Mouse (Mus musculus) kidney, adult 2 months (tissue): ENCODE data around the gene Pgm1. TPM values are rescaled to one million over a fixed set of nuclear protein-coding genes. Genes with fewer than 3 reads are reported as not detected.

ENCODE experiments used
- DNase-seq: peaks from one replicate; pipeline ENCODE4 v3.0.0; 2021
- H3K27ac ChIP-seq: fragments of 200-500 bp; 2 replicates; pipeline ENCODE4 v1.5.1; 2012; ENCODE audit warnings: low read depth, low read length, control low read depth, inconsistent platforms; ENCODE audit not compliant: insufficient read depth
- H3K27me3 ChIP-seq: fragments of 200-500 bp; replicated peaks from 2 replicates; pipeline ENCODE4 v1.6.1; 2012; ENCODE audit warnings: mild to moderate bottlenecking, moderate library complexity, low read length, inconsistent platforms; ENCODE audit not compliant: control insufficient read depth, insufficient read depth
- H3K36me3 ChIP-seq: fragments of 200-500 bp; 2 replicates; pipeline ENCODE4 v1.6.1; 2012; ENCODE audit warnings: mild to moderate bottlenecking, moderate library complexity, low read length, inconsistent platforms; ENCODE audit not compliant: control insufficient read depth, insufficient read depth
- H3K4me1 ChIP-seq: fragments of 200-500 bp; 2 replicates; pipeline ENCODE4 v1.6.1; 2011; ENCODE audit warnings: low read length; ENCODE audit not compliant: control insufficient read depth, insufficient read depth
- H3K4me3 ChIP-seq: fragments of 200-500 bp; 2 replicates; pipeline ENCODE4 v1.5.1; 2011; ENCODE audit warnings: mild to moderate bottlenecking, low read depth, low read length, control low read depth; ENCODE audit not compliant: insufficient read depth
- CTCF ChIP-seq: fragments of 200-500 bp; conservative IDR thresholded peaks from 2 replicates; pipeline ENCODE4 v1.5.1; 2011; ENCODE audit warnings: low read depth, mild to moderate bottlenecking, control low read depth, low read length, moderate library complexity, mixed read lengths; ENCODE audit not compliant: insufficient read depth, insufficient read length
- POLR2A ChIP-seq: fragments of 200-500 bp; IDR thresholded peaks from one replicate; pipeline ENCODE4 v1.6.1; 2011; ENCODE audit warnings: low read depth, low read length, control low read depth
- WGBS: fragments of 180-500 bp; shearing (Covaris S2); methylation state at CpG from one replicate; pipeline ENCODE4 v1.1.7; 2018; 5-methylcytosine and 5-hydroxymethylcytosine counted together
- polyA plus RNA-seq: library from polyadenylated mRNA; depleted of rRNA; stranded (reverse); fragments of >200 nt; gene quantifications from 2 replicates; pipeline ENCODE4 v1.2.3, GENCODE M21; 2012

Gene Pgm1
- polyA plus RNA-seq, 1 experiment, result 84.2 TPM

GRCm38 (mm10) chr4:99985631-99986030, 56.4 kb downstream of the Pgm1 start:
- Histone ChIP-seq H3K27me3 (no peaks in the 10 kb centered on the region), H3K4me1 (peaks cover 6% of the 10 kb centered on the region; the same call in 1 of the 2 replicates), H3K27ac (no peak overlapping the region), H3K4me3 (no peak overlapping the region), H3K36me3 (peaks cover 4% of the 10 kb centered on the region)
- TF ChIP-seq POLR2A, result no peak
- TF ChIP-seq CTCF, result no peak
- no peak for DNase-seq
- 63% methylated on average over 12 of the region's 12 CpGs for WGBS

GRCm38 (mm10) chr4:99986609-99987008, 57.4 kb downstream of the Pgm1 start:
- no peak overlapping the region for H3K4me3 ChIP-seq
- 83% methylated on average over 10 of the region's 10 CpGs for WGBS

GRCm38 (mm10) chr4:99988771-99989170, 59.6 kb downstream of the Pgm1 start:
- DNase-seq, result no peak
- Histone ChIP-seq H3K4me1 (peaks cover 6% of the 10 kb centered on the region; the same call in 1 of the 2 replicates), H3K27me3 (no peaks in the 10 kb centered on the region), H3K27ac (no peak overlapping the region), H3K4me3 (no peak overlapping the region), H3K36me3 (peaks cover 2% of the 10 kb centered on the region)
- TF ChIP-seq CTCF (no peak), POLR2A (no peak)
- WGBS, result 75% methylated on average over 7 of the region's 7 CpGs

More at GRCm38 (mm10) chr4:99986609-99987008, 57.4 kb downstream of the Pgm1 start:
- Histone ChIP-seq H3K4me1 (peaks cover 6% of the 10 kb centered on the region; the same call in 1 of the 2 replicates), H3K36me3 (peaks cover 4% of the 10 kb centered on the region), H3K27ac (no peak overlapping the region), H3K27me3 (no peaks in the 10 kb centered on the region)
- TF ChIP-seq CTCF (no peak), POLR2A (no peak)
- DNase-seq, result no peak

- Histone ChIP-seq H3K36me3 (no peaks in the 10 kb centered on the region), H3K27me3 (no peaks in the 10 kb centered on the region), H3K27ac (no peak overlapping the region), H3K4me1 (peaks cover 14% of the 10 kb centered on the region; the same call in 1 of the 2 replicates), H3K4me3 (no peak overlapping the region)
- no peak for TF ChIP-seq POLR2A
- 40% methylated on average over 5 of the region's 5 CpGs for WGBS
- peak; percentile 35 for DNase-seq
Measured at GRCm38 (mm10) chr4:100000971-100001370, 71.8 kb downstream of the Pgm1 start.

GRCm38 (mm10) chr4:100001806-100002205, 72.6 kb downstream of the Pgm1 start:
- H3K4me1 ChIP-seq, result peaks cover 14% of the 10 kb centered on the region; the same call in 1 of the 2 replicates
- no peaks in the 10 kb centered on the region for H3K27me3 ChIP-seq
- H3K27ac ChIP-seq, result no peak overlapping the region
- DNase-seq, result no peak
- no peaks in the 10 kb centered on the region for H3K36me3 ChIP-seq
- no peak for TF ChIP-seq POLR2A
- no peak overlapping the region for H3K4me3 ChIP-seq
- WGBS, result 30% methylated on average over 7 of the region's 7 CpGs

- WGBS, result 71% methylated on average over 7 of the region's 7 CpGs
- no peak overlapping the region for H3K4me3 ChIP-seq
- H3K27ac ChIP-seq, result no peak overlapping the region
- no peaks in the 10 kb centered on the region for H3K36me3 ChIP-seq
- peaks cover 24% of the 10 kb centered on the region for H3K4me1 ChIP-seq
- no peak for DNase-seq
- no peaks in the 10 kb centered on the region for H3K27me3 ChIP-seq
- no peak for TF ChIP-seq CTCF
- no peak for TF ChIP-seq POLR2A
Measured at GRCm38 (mm10) chr4:100007721-100008120, 78.5 kb downstream of the Pgm1 start.

GRCm38 (mm10) chr4:100008371-100009090, 79.3 kb downstream of the Pgm1 start:
- Histone ChIP-seq H3K27ac (peak overlapping the region; percentile 95), H3K27me3 (no peaks in the 10 kb centered on the region), H3K4me1 (peaks cover 24% of the 10 kb centered on the region), H3K4me3 (no peak overlapping the region), H3K36me3 (no peaks in the 10 kb centered on the region)
- peak; percentile 96 for DNase-seq
- 29% methylated on average over 5 of the region's 5 CpGs for WGBS
- TF ChIP-seq CTCF (peak; percentile 95), POLR2A (no peak)
